ENCODE assay signal across 9 mouse cellular contexts in genomic region chr2:130274862-130275261, GRCm38 (mm10). TPM values are rescaled to one million over a fixed set of nuclear protein-coding genes. Genes with fewer than 3 reads are reported as not detected.
DNase-seq lines count a peak whose midpoint lies in the region; ATAC-seq and TF ChIP-seq lines count a peak whose summit lies in the region.
"Had no signal": no experiment of that assay in that cellular context is flagged by ENCODE, and none has a peak within 500 bp of the region (broad histone marks: within the 10 kb centered on the region; RNA-seq: fewer than 3 reads in every experiment).

No protein-coding gene starts in this region.

- no peak for DNase-seq in gastrocnemius, adult 2 months
- DNase-seq in gastrocnemius, adult 8-10 months (ENCODE audit: low spot score in 2 of 2) = no peak
- DNase-seq in thymus, adult 2 months = no peak
- DNase-seq in thymus, postnatal 14 days = no peak
- no peak for DNase-seq in adrenal gland, postnatal 4 days (ENCODE audit: low spot score in 2 of 2)

- H3K4me2 ChIP-seq in liver, embryonic 12.5 days = peak overlapping the region; percentile 90

- H3K4me3 ChIP-seq in gastrocnemius, adult 2 months = peak overlapping the region; percentile 93
- peak overlapping the region; percentile 73 for H3K4me3 ChIP-seq in thymus, adult 2 months (ENCODE audit: control insufficient read depth, insufficient read depth, low read length)
- H3K4me3 ChIP-seq in liver, embryonic 12.5 days = peak overlapping the region; percentile 97

- no peaks in the 10 kb centered on the region for H3K9me3 ChIP-seq in liver, embryonic 12.5 days (replicated peaks)

- peak overlapping the region; percentile 96 for H3K9ac ChIP-seq in liver, embryonic 12.5 days

- H3K27me3 ChIP-seq in thymus, adult 2 months (ENCODE audit: control insufficient read depth, insufficient read depth, low read length) = no peaks in the 10 kb centered on the region
- no peaks in the 10 kb centered on the region for H3K27me3 ChIP-seq in liver, embryonic 12.5 days (replicated peaks)

- peaks cover 33% of the 10 kb centered on the region for H3K36me3 ChIP-seq in thymus, adult 2 months (ENCODE audit: control insufficient read depth, insufficient read depth, low read length)
- H3K36me3 ChIP-seq in liver, embryonic 12.5 days = peaks cover 49% of the 10 kb centered on the region

- no peak for TF ChIP-seq CTCF in gastrocnemius, adult 2 months (IDR thresholded peaks at IDR 0.05)
- TF ChIP-seq CTCF in thymus, adult 2 months (IDR thresholded peaks at IDR 0.05; ENCODE audit: borderline replicate concordance, control insufficient read depth, extremely low read depth, insufficient read depth, low read length, poor library complexity) = no peak

- 3% methylated on average over 10 of the region's 10 CpGs for WGBS in thymus, adult 2 months
- under 1% methylated on average over 10 of the region's 10 CpGs for WGBS in liver, embryonic 12.5 days (ENCODE audit: insufficient replicate concordance)

- no peak for ATAC-seq in liver, embryonic 12.5 days
- no peak for ATAC-seq in megakaryocyte-erythroid progenitor cell, adult 5-6 weeks (replicated peaks; ENCODE audit: low FRiP score, low TSS enrichment, poor library complexity, severe bottlenecking)
- ATAC-seq in frontal cortex, adult (ENCODE audit: low TSS enrichment) = no peak; the same call in 1 of the 2 replicates

- no peak for TF ChIP-seq POLR2A in thymus, adult 2 months (IDR thresholded peaks at IDR 0.05; ENCODE audit: control insufficient read depth, extremely low read depth, insufficient read depth, low read length, poor library complexity)

- intact Hi-C loops in gastrocnemius, adult 2 months (cut with DNase I) = loop anchor here (1.0 to 10.0 kb wide), 3 partner anchors 9 to 470 kb away; partner anchors contain the start of genes Idh3b and Stk35

- H3K27ac ChIP-seq in gastrocnemius, adult 2 months = peak overlapping the region; percentile 95
- 0 out of 2 replicates have a peak overlapping the region, but pooled peaks have one; percentile 2 for H3K27ac ChIP-seq in thymus, adult 2 months (ENCODE audit: control insufficient read depth, insufficient read depth, low read length)
- H3K27ac ChIP-seq in liver, embryonic 12.5 days = peak overlapping the region; percentile 91

- peaks cover 7% of the 10 kb centered on the region; the same call in 1 of the 2 replicates for H3K4me1 ChIP-seq in thymus, adult 2 months (replicated peaks; ENCODE audit: control insufficient read depth, insufficient read depth, low read length)
- H3K4me1 ChIP-seq in liver, embryonic 12.5 days = peaks cover 55% of the 10 kb centered on the region

RNA-seq across cellular contexts. Expression of gene Nop56, which starts 0.6 kb away (rescaled TPM):
- total RNA-seq in gastrocnemius, adult 2 months (2021) = 10 to 100 TPM; 36.4 to 38.6 TPM
- 10 to 100 TPM; 28.5 to 45.1 (median 31.8) TPM for total RNA-seq in gastrocnemius, adult 8-10 months (2022)
- polyA plus RNA-seq in thymus, adult 2 months (2012; rRNA removed) = 214 and 223 TPM in 2 replicates
- polyA plus RNA-seq in liver, embryonic 12.5 days (2016; fragmentation: Nextera tagmentation; extraction: Ambion mirVana) = 377 and 389 TPM in 2 replicates
- total RNA-seq in megakaryocyte-erythroid progenitor cell, adult 5-6 weeks (2014; fragmentation: Nextera tagmentation) = 692 and 1,066 TPM in 2 replicates
- total RNA-seq in megakaryocyte-erythroid progenitor cell, adult 5-6 weeks (2017) = 748 and 779 TPM in 2 replicates
- 100 to 1,000 TPM; 129 to 137 TPM for total RNA-seq in adrenal gland, postnatal 4 days (2021)

RNA-seq across cellular contexts. Expression of gene Idh3b, which starts 9.5 kb away (rescaled TPM):
- total RNA-seq in gastrocnemius, adult 2 months (2021) = 100 to 1,000 TPM; 416 to 563 TPM
- total RNA-seq in gastrocnemius, adult 8-10 months (2022) = 100 to 1,000 TPM; 364 to 434 (median 425) TPM
- polyA plus RNA-seq in thymus, adult 2 months (2012; rRNA removed) = 205 and 237 TPM in 2 replicates
- 123 and 127 TPM in 2 replicates for polyA plus RNA-seq in liver, embryonic 12.5 days (2016; fragmentation: Nextera tagmentation; extraction: Ambion mirVana)
- 197 and 240 TPM in 2 replicates for total RNA-seq in megakaryocyte-erythroid progenitor cell, adult 5-6 weeks (2014; fragmentation: Nextera tagmentation)
- total RNA-seq in megakaryocyte-erythroid progenitor cell, adult 5-6 weeks (2017) = 145 and 164 TPM in 2 replicates
- total RNA-seq in adrenal gland, postnatal 4 days (2021) = 100 to 1,000 TPM; 287 to 314 TPM

RNA-seq across cellular contexts. Expression of gene Ebf4, which starts 20.1 kb away (rescaled TPM):
- total RNA-seq in gastrocnemius, adult 2 months (2021) = under 1 TPM; 0.26 to 0.47 TPM
- total RNA-seq in gastrocnemius, adult 8-10 months (2022) = under 1 TPM; 0.12 to 0.29 (median 0.20) TPM
- 0.69 and 0.78 TPM in 2 replicates for polyA plus RNA-seq in thymus, adult 2 months (2012; rRNA removed)
- polyA plus RNA-seq in liver, embryonic 12.5 days (2016; fragmentation: Nextera tagmentation; extraction: Ambion mirVana) = 0.41 and 0.61 TPM in 2 replicates
- total RNA-seq in megakaryocyte-erythroid progenitor cell, adult 5-6 weeks (2014; fragmentation: Nextera tagmentation) = not detected in 2 replicates
- total RNA-seq in megakaryocyte-erythroid progenitor cell, adult 5-6 weeks (2017) = not detected in 2 replicates
- 10 to 100 TPM; 10.7 to 12.8 TPM for total RNA-seq in adrenal gland, postnatal 4 days (2021)
- total RNA-seq: common myeloid progenitor, adult 5-6 weeks had no signal

Comparison
In these comparisons a context has a peak if more than half of its experiments do, and no peak if none do; other contexts are left out.
1. H3K27ac ChIP-seq: peak in every context shown above with its lines; median percentile 95 in gastrocnemius, adult 2 months; 91 in liver, embryonic 12.5 days; 2 in thymus, adult 2 months.
2. RNA of gene Nop56, which starts 0.6 kb away (total RNA-seq): 692 to 1,066 TPM in megakaryocyte-erythroid progenitor cell, adult 5-6 weeks; 129 to 137 TPM in adrenal gland, postnatal 4 days, 36.4 to 38.6 TPM in gastrocnemius, adult 2 months and 28.5 to 45.1 TPM in gastrocnemius, adult 8-10 months; every median in the first group is over 4 times any median in the second.
3. RNA of gene Ebf4, which starts 20.1 kb away (total RNA-seq): 10.7 to 12.8 TPM in adrenal gland, postnatal 4 days; 0.26 to 0.47 TPM in gastrocnemius, adult 2 months, 0.12 to 0.29 TPM in gastrocnemius, adult 8-10 months and not detected in megakaryocyte-erythroid progenitor cell, adult 5-6 weeks; every median in the first group is over 4 times any median in the second.
4. Peak in every context shown above with its lines, with median percentiles within 50 percentile points of each other: H3K4me3 ChIP-seq.